Comparison of ENCODE assay signal across 23 mouse cellular contexts in the genomic region with DNA sequence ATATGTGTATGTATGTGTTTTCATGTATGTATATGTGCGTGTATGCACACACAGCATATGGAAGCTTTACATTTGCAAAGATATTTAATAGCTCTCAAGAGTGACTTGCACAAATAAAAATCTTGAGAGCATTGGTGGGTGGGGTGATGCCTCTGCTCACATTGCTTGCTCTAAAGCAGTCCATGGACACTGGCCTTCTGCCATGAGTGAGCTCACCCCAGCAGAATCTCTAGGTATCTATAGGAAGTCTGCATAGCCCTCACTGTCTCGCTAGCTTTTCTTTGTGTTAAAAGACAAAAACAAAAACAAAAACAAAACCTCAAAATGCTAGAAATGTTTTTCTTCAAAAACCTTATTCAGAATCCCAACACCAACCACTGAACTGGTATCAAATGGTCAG.
DNase-seq lines count a peak whose midpoint lies in the region; ATAC-seq and TF ChIP-seq lines count a peak whose summit lies in the region.
"Had no signal": no experiment of that assay in that cellular context is flagged by ENCODE, and none has a peak within 500 bp of the region (broad histone marks: within the 10 kb centered on the region; RNA-seq: fewer than 3 reads in every experiment).

No protein-coding gene starts in this region.

- WGBS in embryonic facial prominence, embryonic 13.5 days: 84% methylated on average over 2 of the region's 2 CpGs
- WGBS in embryonic facial prominence, embryonic 10.5 days: 92% methylated on average over 2 of the region's 2 CpGs
- 86% methylated on average over 2 of the region's 2 CpGs for WGBS in lung, embryonic 14.5 days
- WGBS in midbrain, embryonic 13.5 days: 94% methylated on average over 2 of the region's 2 CpGs

- no peaks in the 10 kb centered on the region for H3K9me3 ChIP-seq in embryonic facial prominence, embryonic 13.5 days
- H3K9me3 ChIP-seq in embryonic facial prominence, embryonic 10.5 days: no peaks in the 10 kb centered on the region
- H3K9me3 ChIP-seq in lung, embryonic 14.5 days (ENCODE audit: low read depth, low read length): no peaks in the 10 kb centered on the region
- no peaks in the 10 kb centered on the region for H3K9me3 ChIP-seq in midbrain, embryonic 13.5 days
- H3K9me3 ChIP-seq: embryonic facial prominence, embryonic 12.5 days; forebrain, embryonic 13.5 days; forebrain, embryonic 15.5 days had no signal

- TF ChIP-seq CTCF in lung, embryonic 14.5 days (IDR thresholded peaks at IDR 0.05; ENCODE audit: low read depth): no peak

- H3K27me3 ChIP-seq in embryonic facial prominence, embryonic 13.5 days: no peaks in the 10 kb centered on the region
- H3K27me3 ChIP-seq in embryonic facial prominence, embryonic 10.5 days (replicated peaks; ENCODE audit: low read depth, poor library complexity, severe bottlenecking): no peaks in the 10 kb centered on the region
- H3K27me3 ChIP-seq in lung, embryonic 14.5 days (ENCODE audit: insufficient read depth, low read length): no peaks in the 10 kb centered on the region
- H3K27me3 ChIP-seq in midbrain, embryonic 13.5 days: no peaks in the 10 kb centered on the region
- H3K27me3 ChIP-seq: CH12.LX; embryonic facial prominence, embryonic 12.5 days; forebrain, embryonic 13.5 days; forebrain, embryonic 15.5 days had no signal

- no peak overlapping the region for H3K9ac ChIP-seq in embryonic facial prominence, embryonic 13.5 days
- no peak overlapping the region for H3K9ac ChIP-seq in lung, embryonic 14.5 days
- no peak overlapping the region for H3K9ac ChIP-seq in midbrain, embryonic 13.5 days (replicated peaks)
- H3K9ac ChIP-seq: embryonic facial prominence, embryonic 12.5 days; forebrain, embryonic 13.5 days; forebrain, embryonic 15.5 days; forebrain, postnatal 0 days had no signal

- no peak overlapping the region for H3K4me2 ChIP-seq in embryonic facial prominence, embryonic 13.5 days
- H3K4me2 ChIP-seq in lung, embryonic 14.5 days: no peak overlapping the region
- no peak overlapping the region for H3K4me2 ChIP-seq in midbrain, embryonic 13.5 days (replicated peaks)
- H3K4me2 ChIP-seq: embryonic facial prominence, embryonic 12.5 days; forebrain, embryonic 13.5 days; forebrain, embryonic 15.5 days had no signal

- no peaks in the 10 kb centered on the region for H3K36me3 ChIP-seq in embryonic facial prominence, embryonic 13.5 days
- H3K36me3 ChIP-seq in embryonic facial prominence, embryonic 10.5 days (replicated peaks): no peaks in the 10 kb centered on the region
- H3K36me3 ChIP-seq in lung, embryonic 14.5 days (ENCODE audit: insufficient read depth): no peaks in the 10 kb centered on the region
- H3K36me3 ChIP-seq in midbrain, embryonic 13.5 days: no peaks in the 10 kb centered on the region
- H3K36me3 ChIP-seq: embryonic facial prominence, embryonic 12.5 days; forebrain, embryonic 15.5 days; G1E had no signal

- 0 out of 2 replicates have a peak overlapping the region, but pooled peaks have one; percentile 33 for H3K27ac ChIP-seq in embryonic facial prominence, embryonic 13.5 days
- no peak overlapping the region for H3K27ac ChIP-seq in embryonic facial prominence, embryonic 10.5 days (replicated peaks)
- H3K27ac ChIP-seq in lung, embryonic 14.5 days (ENCODE audit: low read depth): no peak overlapping the region
- no peak overlapping the region for H3K27ac ChIP-seq in midbrain, embryonic 13.5 days
- H3K27ac ChIP-seq: embryonic facial prominence, embryonic 12.5 days; forebrain, embryonic 13.5 days; forebrain, embryonic 15.5 days had no signal

- no peak overlapping the region for H3K4me3 ChIP-seq in embryonic facial prominence, embryonic 13.5 days
- H3K4me3 ChIP-seq in embryonic facial prominence, embryonic 10.5 days: no peak overlapping the region
- no peak overlapping the region for H3K4me3 ChIP-seq in lung, embryonic 14.5 days (ENCODE audit: low read depth, low read length)
- H3K4me3 ChIP-seq in midbrain, embryonic 13.5 days (replicated peaks): no peak overlapping the region
- H3K4me3 ChIP-seq: embryonic facial prominence, embryonic 12.5 days; forebrain, embryonic 13.5 days; forebrain, embryonic 15.5 days had no signal

- DNase-seq in embryonic facial prominence, embryonic 10.5 days (ENCODE audit: low spot score): no peak
- DNase-seq in lung, embryonic 14.5 days: peak; percentile 20
- no peak for DNase-seq in lung, postnatal 10 days
- DNase-seq: adrenal gland, adult 2 months; adrenal gland, postnatal 10 days; adrenal gland, postnatal 25 days; B cell, adult 2 months; cerebellum, adult 11 months; cerebellum, adult 18-20 months; cerebellum, adult 8-10 months; cerebellum, adult 9-11 months; cerebellum, postnatal 14 days; cerebellum, postnatal 36 days; embryo, embryonic 11 days; forebrain, postnatal 0 days had no signal

- ATAC-seq in embryonic facial prominence, embryonic 13.5 days (ENCODE audit: insufficient number of reproducible peaks, insufficient read depth, low FRiP score, low TSS enrichment, low read depth): no peak
- no peak for ATAC-seq in lung, embryonic 14.5 days (ENCODE audit: insufficient read depth)
- no peak for ATAC-seq in midbrain, embryonic 13.5 days
- ATAC-seq: CD4-positive, CD25-positive, alpha-beta regulatory T cell, adult 4 months; forebrain, embryonic 13.5 days; forebrain, embryonic 15.5 days; forebrain, postnatal 0 days had no signal

- H3K4me1 ChIP-seq in embryonic facial prominence, embryonic 13.5 days: peaks cover 3% of the 10 kb centered on the region; the same call in 1 of the 2 replicates
- H3K4me1 ChIP-seq in embryonic facial prominence, embryonic 10.5 days: 0 out of 2 replicates have a peak, but pooled peaks cover under 1% of the 10 kb centered on the region
- no peaks in the 10 kb centered on the region; the same call in 1 of the 2 replicates for H3K4me1 ChIP-seq in lung, embryonic 14.5 days (ENCODE audit: insufficient read depth)
- no peaks in the 10 kb centered on the region for H3K4me1 ChIP-seq in midbrain, embryonic 13.5 days (replicated peaks)
- H3K4me1 ChIP-seq: embryonic facial prominence, embryonic 12.5 days; forebrain, embryonic 13.5 days; forebrain, embryonic 15.5 days had no signal
